9 mouse cellular contexts compared by ENCODE assay signal in genomic region chr3:86976546-86976945, GRCm38 (mm10). TPM values are rescaled to one million over a fixed set of nuclear protein-coding genes. Genes with fewer than 3 reads are reported as not detected.
DNase-seq lines count a peak whose midpoint lies in the region; ATAC-seq and TF ChIP-seq lines count a peak whose summit lies in the region.
"Had no signal": no experiment of that assay in that cellular context is flagged by ENCODE, and none has a peak within 500 bp of the region (broad histone marks: within the 10 kb centered on the region; RNA-seq: fewer than 3 reads in every experiment).

No protein-coding gene starts in this region.

- no peak overlapping the region for H3K9ac ChIP-seq in kidney, embryonic 16.5 days (replicated peaks; ENCODE audit: low read length)
- H3K9ac ChIP-seq: embryonic facial prominence, embryonic 15.5 days had no signal

- no peak for TF ChIP-seq POLR2A in kidney, adult 2 months (IDR thresholded peaks at IDR 0.05; ENCODE audit: low read depth, low read length)
- TF ChIP-seq POLR2A in brain, embryonic 14.5 days (IDR thresholded peaks at IDR 0.05; ENCODE audit: borderline replicate concordance, extremely low read depth, insufficient read depth, insufficient read length, poor library complexity, severe bottlenecking) = no peak
- no peak for TF ChIP-seq POLR2A in thymus, adult 2 months (IDR thresholded peaks at IDR 0.05; ENCODE audit: control insufficient read depth, extremely low read depth, insufficient read depth, low read length, poor library complexity)

- intact Hi-C loops in left cerebral cortex, postnatal 36 days (cut with DNase I) = loop anchor here (2.0 to 10.0 kb wide), 4 partner anchors 139 to 652 kb away; no protein-coding TSS in a partner anchor

- H3K36me3 ChIP-seq in kidney, adult 2 months (ENCODE audit: control insufficient read depth, insufficient read depth, low read length) = no peaks in the 10 kb centered on the region
- no peaks in the 10 kb centered on the region for H3K36me3 ChIP-seq in kidney, embryonic 16.5 days (ENCODE audit: insufficient read depth, low read length)
- H3K36me3 ChIP-seq in thymus, adult 2 months (ENCODE audit: control insufficient read depth, insufficient read depth, low read length) = no peaks in the 10 kb centered on the region
- H3K36me3 ChIP-seq: embryonic facial prominence, embryonic 15.5 days had no signal

- no peak overlapping the region for H3K4me2 ChIP-seq in kidney, embryonic 16.5 days (replicated peaks; ENCODE audit: low read depth, low read length)
- H3K4me2 ChIP-seq: embryonic facial prominence, embryonic 15.5 days had no signal

- no peaks in the 10 kb centered on the region for H3K27me3 ChIP-seq in kidney, adult 2 months (replicated peaks; ENCODE audit: control insufficient read depth, insufficient read depth, low read length)
- no peaks in the 10 kb centered on the region; the same call in 1 of the 2 replicates for H3K27me3 ChIP-seq in kidney, embryonic 16.5 days (ENCODE audit: insufficient read depth, low read length)
- no peaks in the 10 kb centered on the region for H3K27me3 ChIP-seq in thymus, adult 2 months (ENCODE audit: control insufficient read depth, insufficient read depth, low read length)
- H3K27me3 ChIP-seq: embryonic facial prominence, embryonic 15.5 days had no signal

- peak; percentile 76 for DNase-seq in kidney, adult 2 months
- peak; percentile 89 for DNase-seq in brain, embryonic 14.5 days (ENCODE audit: low read depth)
- DNase-seq in fibroblast of lung, adult 2 months (ENCODE audit: low read depth) = peak; percentile 49
- DNase-seq in hindlimb bud, embryonic 11.5 days (ENCODE audit: extremely low spot score, low read depth, low spot score) = peak; percentile 69
- DNase-seq in left cerebral cortex, postnatal 36 days (ENCODE audit: low spot score in 2 of 2) = peak; percentile 34 to 61
- DNase-seq in naive thymus-derived CD4-positive, alpha-beta T cell, adult 2 months (ENCODE audit: low read depth) = peak; percentile 89
- DNase-seq in thymus, adult 2 months = peak; percentile 81

- no peaks in the 10 kb centered on the region for H3K4me1 ChIP-seq in kidney, adult 2 months (ENCODE audit: control insufficient read depth, insufficient read depth, low read length)
- H3K4me1 ChIP-seq in kidney, embryonic 16.5 days (ENCODE audit: insufficient read depth, low read length) = no peaks in the 10 kb centered on the region
- no peaks in the 10 kb centered on the region for H3K4me1 ChIP-seq in thymus, adult 2 months (replicated peaks; ENCODE audit: control insufficient read depth, insufficient read depth, low read length)
- H3K4me1 ChIP-seq: embryonic facial prominence, embryonic 15.5 days had no signal

- WGBS in kidney, adult 2 months = 10% methylated on average over 8 of the region's 8 CpGs
- 13% methylated on average over 8 of the region's 8 CpGs for WGBS in kidney, embryonic 16.5 days
- 7% methylated on average over 8 of the region's 8 CpGs for WGBS in thymus, adult 2 months

- TF ChIP-seq CTCF in kidney, adult 2 months (conservative IDR thresholded peaks at IDR 0.05; ENCODE audit: insufficient read depth, insufficient read length, low read depth, low read length) = 0 out of 2 replicates have a peak, but pooled peaks have one; percentile 25
- TF ChIP-seq CTCF in brain, embryonic 14.5 days (IDR thresholded peaks at IDR 0.05; ENCODE audit: borderline replicate concordance, extremely low read depth, insufficient read depth, insufficient read length) = peak; percentile 53; the same call in 1 of the 2 replicates
- no peak for TF ChIP-seq CTCF in thymus, adult 2 months (IDR thresholded peaks at IDR 0.05; ENCODE audit: borderline replicate concordance, control insufficient read depth, extremely low read depth, insufficient read depth, low read length, poor library complexity)

- no peak overlapping the region for H3K4me3 ChIP-seq in kidney, adult 2 months (ENCODE audit: insufficient read depth, low read depth, low read length)
- no peak overlapping the region for H3K4me3 ChIP-seq in kidney, embryonic 16.5 days (ENCODE audit: low read length)
- H3K4me3 ChIP-seq in thymus, adult 2 months (ENCODE audit: control insufficient read depth, insufficient read depth, low read length) = no peak overlapping the region
- H3K4me3 ChIP-seq: embryonic facial prominence, embryonic 15.5 days had no signal

- no peak overlapping the region for H3K27ac ChIP-seq in kidney, adult 2 months (ENCODE audit: insufficient read depth, low read depth, low read length)
- no peak overlapping the region for H3K27ac ChIP-seq in kidney, embryonic 16.5 days (ENCODE audit: low read length)
- no peak overlapping the region for H3K27ac ChIP-seq in thymus, adult 2 months (ENCODE audit: control insufficient read depth, insufficient read depth, low read length)
- H3K27ac ChIP-seq: embryonic facial prominence, embryonic 15.5 days had no signal

- no peak for ATAC-seq in kidney, embryonic 16.5 days (ENCODE audit: low FRiP score, low TSS enrichment)

- H3K9me3 ChIP-seq in kidney, embryonic 16.5 days (ENCODE audit: low read length) = no peaks in the 10 kb centered on the region
- H3K9me3 ChIP-seq: embryonic facial prominence, embryonic 15.5 days had no signal

RNA-seq across cellular contexts. Expression of gene Cd1d1, which starts 22.7 kb away (rescaled TPM):
- polyA plus RNA-seq in kidney, adult 2 months (2012; rRNA removed) = 13.8 and 17.5 TPM in 2 replicates
- polyA plus RNA-seq in kidney, embryonic 16.5 days (2015; fragmentation: Nextera tagmentation; extraction: Ambion mirVana) = 27.3 and 28.3 TPM in 2 replicates
- 47.8 and 78.6 TPM in 2 replicates for polyA plus RNA-seq in brain, embryonic 14.5 days (2012; rRNA removed)
- 1 to 10 TPM in 1 of 2 experiments, under 1 TPM in 1; 0.94 to 2.4 TPM for total RNA-seq in left cerebral cortex, postnatal 36 days (2021)
- polyA plus RNA-seq in thymus, adult 2 months (2012; rRNA removed) = 84.9 and 85.5 TPM in 2 replicates

RNA-seq across cellular contexts. Expression of gene Dclk2, which starts 55.9 kb away (rescaled TPM):
- polyA plus RNA-seq in kidney, adult 2 months (2012; rRNA removed) = 3.2 and 3.7 TPM in 2 replicates
- 3.4 and 4.0 TPM in 2 replicates for polyA plus RNA-seq in kidney, embryonic 16.5 days (2015; fragmentation: Nextera tagmentation; extraction: Ambion mirVana)
- polyA plus RNA-seq in brain, embryonic 14.5 days (2012; rRNA removed) = 190 and 227 TPM in 2 replicates
- 10 to 100 TPM; 53.2 to 61.5 TPM for total RNA-seq in left cerebral cortex, postnatal 36 days (2021)
- polyA plus RNA-seq in thymus, adult 2 months (2012; rRNA removed) = 55.5 and 65.8 TPM in 2 replicates

Comparison
In these comparisons a context has a peak if more than half of its experiments do, and no peak if none do; other contexts are left out.
1. RNA of gene Dclk2, which starts 55.9 kb away (polyA plus RNA-seq): 190 to 227 TPM in brain, embryonic 14.5 days and 55.5 to 65.8 TPM in thymus, adult 2 months; 3.4 to 4.0 TPM in kidney, embryonic 16.5 days and 3.2 to 3.7 TPM in kidney, adult 2 months; every median in the first group is over 10 times any median in the second.
2. Peak in every context shown above with its lines, with median percentiles within 50 percentile points of each other: DNase-seq.